ENCODE assay signal across 24 mouse cellular contexts in genomic region chr13:37569486-37569885, GRCm38 (mm10).
"Had no signal": no experiment of that assay in that cellular context is flagged by ENCODE, and none has a peak within 500 bp of the region (broad histone marks: within the 10 kb centered on the region; RNA-seq: fewer than 3 reads in every experiment).

No protein-coding gene starts in this region.

- H3K27me3 ChIP-seq: heart, embryonic 13.5 days; heart, embryonic 15.5 days; hindbrain, embryonic 12.5 days; intestine, embryonic 15.5 days; limb, embryonic 13.5 days; liver, embryonic 13.5 days; liver, embryonic 15.5 days had no signal

- H3K4me2 ChIP-seq: heart, embryonic 11.5 days; heart, embryonic 13.5 days; heart, embryonic 15.5 days; hindbrain, embryonic 12.5 days; hindbrain, embryonic 14.5 days; intestine, embryonic 15.5 days; limb, embryonic 13.5 days; liver, embryonic 11.5 days; liver, embryonic 13.5 days; liver, embryonic 15.5 days had no signal

- H3K9me3 ChIP-seq: heart, embryonic 13.5 days; heart, embryonic 15.5 days; hindbrain, embryonic 10.5 days; hindbrain, embryonic 12.5 days; intestine, embryonic 15.5 days; limb, embryonic 13.5 days; liver, embryonic 13.5 days; liver, embryonic 15.5 days had no signal

- DNase-seq: gastrocnemius, postnatal 36 days; heart, adult 11 months; heart, adult 2 months; heart, postnatal 14 days; heart, postnatal 4 days; kidney, adult 18-20 months; kidney, adult 8-10 months; kidney, postnatal 14 days; kidney, postnatal 36 days; layer of hippocampus, adult 9-11 months; layer of hippocampus, postnatal 36 days; liver; liver, embryonic 13.5 days had no signal

- H3K9ac ChIP-seq: heart, embryonic 13.5 days; heart, embryonic 15.5 days; hindbrain, embryonic 12.5 days; hindbrain, embryonic 14.5 days; intestine, embryonic 15.5 days; limb, embryonic 13.5 days; liver, embryonic 13.5 days; liver, embryonic 15.5 days had no signal

- H3K27ac ChIP-seq: heart, adult 2 months; heart, embryonic 13.5 days; heart, embryonic 15.5 days; hindbrain, embryonic 10.5 days; hindbrain, embryonic 12.5 days; hindbrain, embryonic 14.5 days; intestine, embryonic 15.5 days; kidney, postnatal 0 days; limb, embryonic 13.5 days; liver, embryonic 13.5 days; liver, embryonic 15.5 days had no signal

- H3K4me1 ChIP-seq: heart, embryonic 15.5 days; hindbrain, embryonic 10.5 days; hindbrain, embryonic 12.5 days; intestine, embryonic 15.5 days; liver, embryonic 13.5 days had no signal

- H3K36me3 ChIP-seq: heart, embryonic 13.5 days; heart, embryonic 15.5 days; hindbrain, embryonic 10.5 days; hindbrain, embryonic 12.5 days; intestine, embryonic 15.5 days; limb, embryonic 13.5 days; liver, embryonic 13.5 days; liver, embryonic 15.5 days had no signal

- H3K4me3 ChIP-seq: heart, adult 2 months; heart, embryonic 13.5 days; heart, embryonic 15.5 days; hindbrain, embryonic 10.5 days; hindbrain, embryonic 12.5 days; intestine, embryonic 15.5 days; limb, embryonic 13.5 days; liver, embryonic 13.5 days; liver, embryonic 15.5 days had no signal
